9 mouse cellular contexts compared by ENCODE assay signal in genomic region chr1:189921568-189921817, GRCm38 (mm10). TPM values are rescaled to one million over a fixed set of nuclear protein-coding genes. Genes with fewer than 3 reads are reported as not detected.
DNase-seq lines count a peak whose midpoint lies in the region; ATAC-seq lines count a peak whose summit lies in the region.
"Had no signal": no experiment of that assay in that cellular context is flagged by ENCODE, and none has a peak within 500 bp of the region (broad histone marks: within the 10 kb centered on the region; RNA-seq: fewer than 3 reads in every experiment).

No protein-coding gene starts in this region.

- no peaks in the 10 kb centered on the region for H3K27me3 ChIP-seq in heart, embryonic 16.5 days (ENCODE audit: control insufficient read depth, insufficient read depth, low read length)
- peaks cover 10% of the 10 kb centered on the region for H3K27me3 ChIP-seq in hindbrain, embryonic 12.5 days
- H3K27me3 ChIP-seq in midbrain, embryonic 13.5 days, result peaks cover 16% of the 10 kb centered on the region
- H3K27me3 ChIP-seq: Patski had no signal

- peak overlapping the region; percentile 99 for H3K27ac ChIP-seq in heart, embryonic 16.5 days (ENCODE audit: low read length)
- H3K27ac ChIP-seq in hindbrain, embryonic 12.5 days, result no peak overlapping the region
- no peak overlapping the region for H3K27ac ChIP-seq in midbrain, embryonic 13.5 days

- intact Hi-C loops in heart, postnatal 36 days (cut with DNase I), result no loop called here
- intact Hi-C loops in left cerebral cortex, postnatal 36 days (cut with DNase I), result no loop called here

- H3K9me3 ChIP-seq in heart, embryonic 16.5 days (replicated peaks; ENCODE audit: control insufficient read depth, low read length), result no peaks in the 10 kb centered on the region
- H3K9me3 ChIP-seq in hindbrain, embryonic 12.5 days (replicated peaks), result no peaks in the 10 kb centered on the region
- no peaks in the 10 kb centered on the region for H3K9me3 ChIP-seq in midbrain, embryonic 13.5 days

- H3K9ac ChIP-seq in heart, embryonic 16.5 days (ENCODE audit: low read length), result peak overlapping the region; percentile 96
- H3K9ac ChIP-seq in hindbrain, embryonic 12.5 days, result peak overlapping the region; percentile 82
- peak overlapping the region; percentile 86 for H3K9ac ChIP-seq in midbrain, embryonic 13.5 days (replicated peaks)

- H3K4me2 ChIP-seq in heart, embryonic 16.5 days (ENCODE audit: low read depth, low read length), result peak overlapping the region; percentile 73
- peak overlapping the region; percentile 98 for H3K4me2 ChIP-seq in hindbrain, embryonic 12.5 days (replicated peaks)
- peak overlapping the region; percentile 97 for H3K4me2 ChIP-seq in midbrain, embryonic 13.5 days (replicated peaks)

- H3K4me3 ChIP-seq in heart, embryonic 16.5 days (ENCODE audit: low read length), result peak overlapping the region; percentile 88
- peak overlapping the region; percentile 79 for H3K4me3 ChIP-seq in hindbrain, embryonic 12.5 days
- peak overlapping the region; percentile 74 for H3K4me3 ChIP-seq in midbrain, embryonic 13.5 days (replicated peaks)

- WGBS in heart, embryonic 16.5 days, result 4% methylated on average over 4 of the region's 4 CpGs
- WGBS in hindbrain, embryonic 12.5 days, result 6% methylated on average over 4 of the region's 4 CpGs
- WGBS in midbrain, embryonic 13.5 days, result 9% methylated on average over 4 of the region's 4 CpGs

- no peak for DNase-seq in heart, postnatal 36 days
- DNase-seq in Muller cell, postnatal 12 days (ENCODE audit: inconsistent ontology term), result peak; percentile 38
- DNase-seq in layer of hippocampus, postnatal 14 days (ENCODE audit: low spot score in 2 of 2), result no peak
- no peak for DNase-seq in urinary bladder, adult 2 months (ENCODE audit: low spot score)
- no peak for DNase-seq in left cerebral cortex, postnatal 36 days (ENCODE audit: low spot score in 2 of 2)

- no peaks in the 10 kb centered on the region for H3K36me3 ChIP-seq in heart, embryonic 16.5 days (ENCODE audit: control insufficient read depth, insufficient read depth)
- H3K36me3 ChIP-seq in hindbrain, embryonic 12.5 days, result no peaks in the 10 kb centered on the region
- H3K36me3 ChIP-seq in midbrain, embryonic 13.5 days, result no peaks in the 10 kb centered on the region

- ATAC-seq in heart, embryonic 16.5 days (replicated peaks; ENCODE audit: extremely low read depth, insufficient read depth, low FRiP score), result no peak
- ATAC-seq in hindbrain, embryonic 12.5 days (ENCODE audit: low FRiP score), result peak; percentile 56
- 0 out of 2 replicates have a peak, but pooled peaks have one; percentile 7 for ATAC-seq in midbrain, embryonic 13.5 days

- peaks cover 64% of the 10 kb centered on the region for H3K4me1 ChIP-seq in heart, embryonic 16.5 days (ENCODE audit: control insufficient read depth, insufficient read depth, low read length)
- H3K4me1 ChIP-seq in hindbrain, embryonic 12.5 days, result peaks cover 28% of the 10 kb centered on the region
- H3K4me1 ChIP-seq in midbrain, embryonic 13.5 days (replicated peaks), result peaks cover 43% of the 10 kb centered on the region

RNA-seq across cellular contexts. Expression of gene Smyd2, which starts 0.7 kb away (rescaled TPM):
- 244 and 255 TPM in 2 replicates for polyA plus RNA-seq in heart, embryonic 16.5 days (2015; fragmentation: Nextera tagmentation; extraction: Ambion mirVana)
- 100 to 1,000 TPM; 101 to 110 TPM for total RNA-seq in heart, postnatal 36 days (2021)
- polyA plus RNA-seq in hindbrain, embryonic 12.5 days (2016; fragmentation: Nextera tagmentation; extraction: Ambion mirVana), result 46.2 and 49.8 TPM in 2 replicates
- 44.2 and 45.0 TPM in 2 replicates for polyA plus RNA-seq in midbrain, embryonic 13.5 days (2015; fragmentation: Nextera tagmentation; extraction: Ambion mirVana)
- total RNA-seq in layer of hippocampus, postnatal 14 days (2021), result 10 to 100 TPM; 82.9 to 89.5 TPM
- 60.7 and 70.8 TPM in 2 replicates for polyA plus RNA-seq in urinary bladder, adult 2 months (2012; rRNA removed)
- total RNA-seq in left cerebral cortex, postnatal 36 days (2021), result 100 to 1,000 TPM in 1 of 2 experiments, 10 to 100 TPM in 1; 95.7 to 112 TPM
